Mouse (Mus musculus): Measurements from ENCODE around the gene Smim20. TPM values are rescaled to one million over a fixed set of nuclear protein-coding genes. Genes with fewer than 3 reads are reported as not detected.

Smim20 gene
- polyA plus RNA-seq (2015; fragmentation: Nextera tagmentation; extraction: Ambion mirVana) = 27.0 and 30.9 TPM in 2 replicates

- 8% methylated on average over 53 of the region's 53 CpGs for WGBS (ENCODE audit: insufficient replicate concordance)
- Histone ChIP-seq H3K36me3 (ENCODE audit: control insufficient read depth, insufficient read depth) (no peaks in the 10 kb centered on the region), H3K4me3 (ENCODE audit: low read depth, low read length) (peak within 1 kb of the TSS; percentile 89), H3K9ac (ENCODE audit: low read depth, low read length) (peak within 1 kb of the TSS; percentile 84), H3K27ac (ENCODE audit: low read length) (peak within 1 kb of the TSS; percentile 82), H3K9me3 (replicated peaks; ENCODE audit: control insufficient read depth, low read length) (no peaks in the 10 kb centered on the region), H3K4me2 (ENCODE audit: low read depth, low read length) (peak within 1 kb of the TSS; percentile 68), H3K27me3 (ENCODE audit: control insufficient read depth, insufficient read depth, low read depth, low read length) (no peaks in the 10 kb centered on the region), H3K4me1 (ENCODE audit: control insufficient read depth, low read depth, low read length) (peaks cover 8% of the 10 kb centered on the region)
- peak; percentile 96 for ATAC-seq (ENCODE audit: low read depth)
Observed at GRCm38 (mm10) chr5:53266931-53267853, at the start of gene Smim20. Gene Smim20, plus strand, starts transcription at chr5:53267083.

- no peak overlapping the region for H3K4me3 ChIP-seq (ENCODE audit: low read depth, low read length)
- no peak overlapping the region for H3K4me2 ChIP-seq (ENCODE audit: low read depth, low read length)
- WGBS (ENCODE audit: insufficient replicate concordance) = 74% methylated on average over 13 of the region's 13 CpGs
- no peak overlapping the region for H3K27ac ChIP-seq (ENCODE audit: low read length)
- H3K27me3 ChIP-seq (ENCODE audit: control insufficient read depth, insufficient read depth, low read depth, low read length) = no peaks in the 10 kb centered on the region
- ATAC-seq (ENCODE audit: low read depth) = no peak
- no peaks in the 10 kb centered on the region for H3K36me3 ChIP-seq (ENCODE audit: control insufficient read depth, insufficient read depth)
- H3K9ac ChIP-seq (ENCODE audit: low read depth, low read length) = no peak overlapping the region
- no peaks in the 10 kb centered on the region for H3K9me3 ChIP-seq (replicated peaks; ENCODE audit: control insufficient read depth, low read length)
- H3K4me1 ChIP-seq (ENCODE audit: control insufficient read depth, low read depth, low read length) = no peaks in the 10 kb centered on the region
Observed at GRCm38 (mm10) chr5:53225434-53225833, 41.4 kb upstream of the Smim20 start.

- Histone ChIP-seq H3K4me2 (ENCODE audit: low read depth, low read length) (no peak overlapping the region), H3K27ac (ENCODE audit: low read length) (no peak overlapping the region), H3K4me3 (ENCODE audit: low read depth, low read length) (no peak overlapping the region), H3K4me1 (ENCODE audit: control insufficient read depth, low read depth, low read length) (no peaks in the 10 kb centered on the region), H3K27me3 (ENCODE audit: control insufficient read depth, insufficient read depth, low read depth, low read length) (no peaks in the 10 kb centered on the region), H3K36me3 (ENCODE audit: control insufficient read depth, insufficient read depth) (no peaks in the 10 kb centered on the region), H3K9ac (ENCODE audit: low read depth, low read length) (no peak overlapping the region), H3K9me3 (replicated peaks; ENCODE audit: control insufficient read depth, low read length) (no peaks in the 10 kb centered on the region)
- WGBS (ENCODE audit: insufficient replicate concordance) = 61% methylated on average over 4 of the region's 4 CpGs
- no peak for ATAC-seq (ENCODE audit: low read depth)
Observed at GRCm38 (mm10) chr5:53230560-53230959, 36.3 kb upstream of the Smim20 start.

- no peak overlapping the region for H3K27ac ChIP-seq (ENCODE audit: low read length)
- no peak for ATAC-seq (ENCODE audit: low read depth)
- WGBS (ENCODE audit: insufficient replicate concordance) = 14% methylated on average over 4 of the region's 4 CpGs
Observed at GRCm38 (mm10) chr5:53235551-53235950, 31.3 kb upstream of the Smim20 start.

GRCm38 (mm10) chr5:53236136-53236535 is 30.7 kb upstream of the Smim20 start:
- ATAC-seq (ENCODE audit: low read depth) = no peak

More at GRCm38 (mm10) chr5:53235551-53235950, 31.3 kb upstream of the Smim20 start:
- H3K27me3 ChIP-seq (ENCODE audit: control insufficient read depth, insufficient read depth, low read depth, low read length) = no peaks in the 10 kb centered on the region
- H3K4me2 ChIP-seq (ENCODE audit: low read depth, low read length) = no peak overlapping the region
- H3K9ac ChIP-seq (ENCODE audit: low read depth, low read length) = no peak overlapping the region
- H3K9me3 ChIP-seq (replicated peaks; ENCODE audit: control insufficient read depth, low read length) = no peaks in the 10 kb centered on the region
- no peaks in the 10 kb centered on the region for H3K36me3 ChIP-seq (ENCODE audit: control insufficient read depth, insufficient read depth)
- no peaks in the 10 kb centered on the region for H3K4me1 ChIP-seq (ENCODE audit: control insufficient read depth, low read depth, low read length)
- H3K4me3 ChIP-seq (ENCODE audit: low read depth, low read length) = no peak overlapping the region

GRCm38 (mm10) chr5:53236749-53237148 is 30.1 kb upstream of the Smim20 start:
- WGBS (ENCODE audit: insufficient replicate concordance) = 61% methylated on average over 7 of the region's 8 CpGs
- no peak for ATAC-seq (ENCODE audit: low read depth)
- Histone ChIP-seq H3K27ac (ENCODE audit: low read length) (no peak overlapping the region), H3K9me3 (replicated peaks; ENCODE audit: control insufficient read depth, low read length) (no peaks in the 10 kb centered on the region), H3K36me3 (ENCODE audit: control insufficient read depth, insufficient read depth) (no peaks in the 10 kb centered on the region), H3K27me3 (ENCODE audit: control insufficient read depth, insufficient read depth, low read depth, low read length) (no peaks in the 10 kb centered on the region), H3K9ac (ENCODE audit: low read depth, low read length) (no peak overlapping the region), H3K4me2 (ENCODE audit: low read depth, low read length) (no peak overlapping the region), H3K4me3 (ENCODE audit: low read depth, low read length) (no peak overlapping the region), H3K4me1 (ENCODE audit: control insufficient read depth, low read depth, low read length) (no peaks in the 10 kb centered on the region)

More at GRCm38 (mm10) chr5:53236136-53236535, 30.7 kb upstream of the Smim20 start:
- H3K4me2 ChIP-seq (ENCODE audit: low read depth, low read length) = no peak overlapping the region
- no peak overlapping the region for H3K9ac ChIP-seq (ENCODE audit: low read depth, low read length)
- 21% methylated on average over 5 of the region's 5 CpGs for WGBS (ENCODE audit: insufficient replicate concordance)
- no peaks in the 10 kb centered on the region for H3K27me3 ChIP-seq (ENCODE audit: control insufficient read depth, insufficient read depth, low read depth, low read length)
- no peaks in the 10 kb centered on the region for H3K9me3 ChIP-seq (replicated peaks; ENCODE audit: control insufficient read depth, low read length)
- H3K4me3 ChIP-seq (ENCODE audit: low read depth, low read length) = no peak overlapping the region
- H3K4me1 ChIP-seq (ENCODE audit: control insufficient read depth, low read depth, low read length) = no peaks in the 10 kb centered on the region
- no peak overlapping the region for H3K27ac ChIP-seq (ENCODE audit: low read length)
- H3K36me3 ChIP-seq (ENCODE audit: control insufficient read depth, insufficient read depth) = no peaks in the 10 kb centered on the region

- Histone ChIP-seq H3K36me3 (ENCODE audit: control insufficient read depth, insufficient read depth) (no peaks in the 10 kb centered on the region), H3K4me2 (ENCODE audit: low read depth, low read length) (no peak overlapping the region), H3K4me1 (ENCODE audit: control insufficient read depth, low read depth, low read length) (no peaks in the 10 kb centered on the region), H3K9ac (ENCODE audit: low read depth, low read length) (no peak overlapping the region), H3K9me3 (replicated peaks; ENCODE audit: control insufficient read depth, low read length) (no peaks in the 10 kb centered on the region), H3K4me3 (ENCODE audit: low read depth, low read length) (no peak overlapping the region), H3K27me3 (ENCODE audit: control insufficient read depth, insufficient read depth, low read depth, low read length) (no peaks in the 10 kb centered on the region), H3K27ac (ENCODE audit: low read length) (no peak overlapping the region)
- no peak for ATAC-seq (ENCODE audit: low read depth)
- WGBS (ENCODE audit: insufficient replicate concordance) = 73% methylated on average over 7 of the region's 7 CpGs
Observed at GRCm38 (mm10) chr5:53238761-53239160, 28.1 kb upstream of the Smim20 start.

GRCm38 (mm10) chr5:53239189-53239588 is 27.7 kb upstream of the Smim20 start:
- H3K27ac ChIP-seq (ENCODE audit: low read length) = no peak overlapping the region
- H3K36me3 ChIP-seq (ENCODE audit: control insufficient read depth, insufficient read depth) = no peaks in the 10 kb centered on the region
- 76% methylated on average over 7 of the region's 7 CpGs for WGBS (ENCODE audit: insufficient replicate concordance)

GRCm38 (mm10) chr5:53239831-53240440 is 26.9 kb upstream of the Smim20 start:
- 39% methylated on average over 11 of the region's 11 CpGs for WGBS (ENCODE audit: insufficient replicate concordance)
- no peaks in the 10 kb centered on the region for H3K36me3 ChIP-seq (ENCODE audit: control insufficient read depth, insufficient read depth)
- no peak overlapping the region for H3K9ac ChIP-seq (ENCODE audit: low read depth, low read length)
- H3K4me1 ChIP-seq (ENCODE audit: control insufficient read depth, low read depth, low read length) = no peaks in the 10 kb centered on the region
- ATAC-seq (ENCODE audit: low read depth) = no peak
- no peak overlapping the region for H3K27ac ChIP-seq (ENCODE audit: low read length)
- no peaks in the 10 kb centered on the region for H3K9me3 ChIP-seq (replicated peaks; ENCODE audit: control insufficient read depth, low read length)
- H3K27me3 ChIP-seq (ENCODE audit: control insufficient read depth, insufficient read depth, low read depth, low read length) = no peaks in the 10 kb centered on the region
- no peak overlapping the region for H3K4me2 ChIP-seq (ENCODE audit: low read depth, low read length)
- no peak overlapping the region for H3K4me3 ChIP-seq (ENCODE audit: low read depth, low read length)

More at GRCm38 (mm10) chr5:53239189-53239588, 27.7 kb upstream of the Smim20 start:
- Histone ChIP-seq H3K9me3 (replicated peaks; ENCODE audit: control insufficient read depth, low read length) (no peaks in the 10 kb centered on the region), H3K4me1 (ENCODE audit: control insufficient read depth, low read depth, low read length) (no peaks in the 10 kb centered on the region), H3K27me3 (ENCODE audit: control insufficient read depth, insufficient read depth, low read depth, low read length) (no peaks in the 10 kb centered on the region), H3K9ac (ENCODE audit: low read depth, low read length) (no peak overlapping the region), H3K4me3 (ENCODE audit: low read depth, low read length) (no peak overlapping the region), H3K4me2 (ENCODE audit: low read depth, low read length) (no peak overlapping the region)
- ATAC-seq (ENCODE audit: low read depth) = no peak

Data from liver, embryonic 16.5 days (tissue).